Mouse (Mus musculus) bone marrow macrophage, adult 2 months (primary cell): ENCODE results near the gene Mbd3.

Experiments used
- CTCF ChIP-seq: IDR thresholded peaks from 2 replicates; pipeline ENCODE4 v1.5.1; 2012; ENCODE audit warnings: low read depth, mild to moderate bottlenecking, low read length, moderate library complexity
- POLR2A ChIP-seq: IDR thresholded peaks from 2 replicates; pipeline ENCODE4 v1.6.1; 2012; ENCODE audit warnings: mild to moderate bottlenecking, low read depth, low read length, borderline replicate concordance

DNA sequence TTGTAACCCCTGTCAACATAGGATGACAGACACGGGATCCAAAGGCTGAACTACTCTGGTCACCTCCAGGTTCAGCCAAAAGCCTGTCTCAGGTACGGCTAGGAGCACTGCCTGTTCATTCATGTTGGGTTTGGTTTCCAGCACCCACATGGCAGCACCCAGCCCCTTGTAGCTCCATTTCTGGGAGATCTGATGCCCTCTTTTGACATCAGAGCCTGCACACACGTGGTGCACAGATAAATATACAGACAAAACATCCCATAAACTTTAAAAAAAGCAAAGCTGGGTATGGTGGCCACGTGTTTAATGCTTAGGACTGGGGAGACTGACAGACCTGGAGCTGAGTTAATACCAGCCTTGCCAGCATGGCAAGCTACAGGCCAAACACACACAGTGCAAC is 8.6 kb upstream of the Mbd3 start:
- TF ChIP-seq POLR2A: no peak
- no peak for TF ChIP-seq CTCF
